Mouse (Mus musculus): Measurements from ENCODE around the gene Man1a. TPM values are rescaled to one million over a fixed set of nuclear protein-coding genes. Genes with fewer than 3 reads are reported as not detected.
A peak's percentile ranks its signal among the peaks of the same experiment; 100 is the strongest.

Man1a gene
- total RNA-seq, 2 experiments from 2014 or later = 32.1 to 36.6 TPM

GRCm38 (mm10) chr10:53929722-53930500 lies 146.5 kb downstream of the Man1a start:
- intact Hi-C loops (cut with DNase I) = no loop called here
- no peak for DNase-seq

- peak; percentile 13 to 18 for DNase-seq
- intact Hi-C loops (cut with DNase I) = no loop called here
Measured at GRCm38 (mm10) chr10:53927904-53928303, 148.5 kb downstream of the Man1a start.

GRCm38 (mm10) chr10:53925456-53925855 lies 151.0 kb downstream of the Man1a start:
- intact Hi-C loops (cut with DNase I) = no loop called here
- no peak for DNase-seq

DNA sequence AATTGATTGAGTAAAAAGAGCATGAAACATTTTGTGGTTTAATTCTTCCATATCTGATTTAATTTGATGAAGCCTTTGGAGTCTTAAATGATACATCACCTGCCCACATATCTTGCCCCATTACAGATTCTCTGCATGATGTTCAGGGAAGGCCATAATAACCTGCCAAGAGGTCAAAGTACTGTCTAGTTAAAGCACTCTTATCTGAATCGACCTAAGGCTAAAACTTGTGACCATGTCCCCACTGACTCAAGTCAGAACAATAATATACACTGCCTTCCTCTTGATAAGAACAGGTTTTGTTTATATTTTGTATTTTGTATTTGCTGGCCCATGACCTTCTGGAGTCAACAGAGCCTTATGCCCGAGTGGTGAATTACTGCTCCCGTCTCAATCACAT lies 154.2 kb downstream of the Man1a start:
- intact Hi-C loops (cut with DNase I) = no loop called here
- no peak for DNase-seq

DNA sequence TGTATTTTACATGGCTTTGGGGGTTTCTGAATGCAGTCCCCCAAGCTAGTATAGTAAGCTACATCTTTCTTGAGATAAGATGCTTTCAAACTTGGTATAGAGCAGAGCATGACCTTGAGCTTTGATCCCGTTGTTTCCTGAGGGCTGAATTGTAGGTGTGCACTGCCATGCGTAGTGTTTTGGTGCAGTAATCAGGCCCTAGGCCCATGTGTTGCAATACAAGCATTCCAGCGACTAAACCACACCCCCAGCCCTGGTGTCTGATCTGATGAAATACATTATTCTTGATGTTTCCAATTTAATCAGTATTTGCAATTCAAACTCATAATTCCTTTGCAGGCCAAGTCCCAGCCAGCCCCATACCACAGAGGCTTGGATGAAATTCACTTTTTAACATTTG lies 158.9 kb downstream of the Man1a start:
- intact Hi-C loops (cut with DNase I) = no loop called here
- no peak for DNase-seq

DNA sequence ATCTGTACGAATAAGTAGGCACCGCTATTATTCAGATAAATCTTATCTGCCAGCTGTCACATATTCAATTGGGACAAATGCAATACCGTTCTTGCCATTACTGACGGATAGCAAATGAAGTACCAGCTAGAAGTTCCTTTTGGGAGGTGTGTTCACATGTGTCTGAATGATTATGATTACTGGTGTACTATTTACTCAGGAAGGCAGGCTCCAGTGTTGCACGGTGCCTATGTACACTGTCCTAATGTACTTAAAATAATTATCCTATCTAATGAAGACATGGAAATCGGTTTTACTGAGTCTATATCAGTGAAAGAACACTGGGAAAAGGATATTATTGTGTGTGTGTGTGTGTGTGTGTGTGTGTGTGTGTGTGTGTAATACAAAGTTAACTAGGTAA lies 160.7 kb downstream of the Man1a start:
- no peak for DNase-seq
- intact Hi-C loops (cut with DNase I) = no loop called here

GRCm38 (mm10) chr10:53914974-53915609 lies 161.3 kb downstream of the Man1a start:
- intact Hi-C loops (cut with DNase I) = no loop called here
- DNase-seq = no peak

DNA sequence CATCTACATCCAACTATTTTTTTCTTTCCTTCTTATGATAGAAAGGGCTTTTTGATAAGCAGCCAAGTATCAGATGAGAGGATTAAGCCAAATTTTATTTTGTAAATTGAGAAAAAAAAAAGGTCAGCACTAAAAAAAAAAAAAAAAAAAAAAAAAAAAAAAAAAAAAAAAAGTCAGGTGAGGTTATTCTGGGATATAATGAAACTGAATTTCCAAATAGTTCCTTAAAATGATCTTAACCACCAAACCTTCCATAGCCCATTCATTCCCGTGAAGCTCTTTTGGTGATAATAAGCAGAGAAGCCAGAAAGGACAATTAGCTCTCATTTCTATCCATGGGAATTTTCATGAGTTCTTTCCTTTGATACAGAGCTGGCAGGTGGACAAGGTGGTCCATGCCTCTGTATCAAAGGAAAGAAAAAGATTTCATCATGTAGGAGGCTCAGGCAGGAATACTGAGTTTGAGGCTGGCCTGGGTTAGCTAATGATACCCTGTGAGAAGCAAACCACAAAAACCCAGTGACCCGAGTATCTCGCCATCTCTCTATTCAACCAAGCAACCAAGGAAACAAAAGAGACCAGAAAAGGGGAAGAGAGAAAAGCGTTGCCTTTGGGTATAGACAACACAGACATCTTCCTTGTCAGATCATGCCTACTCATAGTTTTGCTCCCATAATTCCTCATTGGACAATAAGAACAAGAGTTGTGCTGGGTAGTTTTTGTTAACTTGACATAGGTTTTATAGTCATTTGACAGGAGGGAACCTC lies 162.7 kb downstream of the Man1a start:
- intact Hi-C loops (cut with DNase I) = no loop called here

GRCm38 (mm10) chr10:53889512-53889911 lies 186.9 kb downstream of the Man1a start:
- DNase-seq = no peak
- intact Hi-C loops (cut with DNase I) = no loop called here

More for the DNA sequence above, 162.7 kb downstream of the Man1a start:
- no peak for DNase-seq

DNA sequence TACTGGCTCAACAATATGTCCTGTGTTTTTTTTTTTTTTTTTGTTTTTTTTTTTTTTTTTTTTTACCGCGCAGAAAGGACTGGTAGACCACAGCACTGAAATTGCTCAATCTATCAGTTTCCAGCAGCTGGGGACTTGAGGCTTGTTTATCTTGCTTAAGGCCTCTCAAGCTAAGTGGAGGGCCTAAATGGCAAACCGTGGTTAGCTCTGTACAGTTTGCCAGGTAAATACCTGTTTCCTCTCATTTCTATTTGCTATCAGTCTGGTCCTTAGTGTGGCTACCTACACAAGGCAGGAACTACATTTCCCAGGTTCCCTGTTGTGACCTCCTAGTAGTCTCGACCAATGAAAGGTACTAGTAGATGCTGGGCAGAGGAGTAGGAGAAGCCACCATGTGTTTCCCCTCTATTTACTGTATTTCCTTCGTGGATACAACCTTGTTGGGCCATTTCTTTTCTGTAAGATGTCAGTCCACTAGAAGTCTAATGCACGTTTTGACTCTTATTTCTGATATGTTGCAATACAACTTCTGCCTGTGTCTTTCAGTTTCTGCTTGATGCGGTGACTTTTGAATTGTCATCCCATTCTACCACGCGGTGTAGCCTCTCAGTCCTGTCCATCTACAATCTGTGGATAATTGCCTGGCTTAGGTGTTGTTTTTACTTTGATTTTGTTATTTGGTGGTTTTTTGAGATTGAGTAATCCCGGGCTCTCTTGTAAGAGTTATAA lies 187.9 kb downstream of the Man1a start:
- DNase-seq = no peak
- intact Hi-C loops (cut with DNase I) = no loop called here

- intact Hi-C loops (cut with DNase I) = no loop called here
- DNase-seq = no peak
Measured at GRCm38 (mm10) chr10:53886475-53886874, 189.9 kb downstream of the Man1a start.

DNA sequence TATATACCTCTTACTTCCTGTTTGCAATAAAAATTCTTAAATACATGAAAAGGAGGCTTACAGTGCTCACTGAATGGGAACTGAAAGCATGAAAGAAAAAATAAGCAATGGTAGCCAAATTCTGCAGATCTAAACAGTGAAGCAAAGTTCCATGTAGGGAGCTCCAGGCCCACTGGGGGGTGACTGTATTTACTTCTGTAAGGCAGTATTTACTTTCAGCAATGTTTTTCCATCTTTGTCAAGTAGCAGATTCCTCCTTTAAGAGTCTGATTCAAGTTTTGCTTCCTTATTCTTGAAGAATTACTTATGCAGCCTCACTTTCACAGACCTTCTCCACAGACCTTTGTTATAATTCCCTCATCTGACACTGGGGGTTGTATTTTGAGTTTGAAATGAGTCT lies 195.1 kb downstream of the Man1a start:
- intact Hi-C loops (cut with DNase I) = no loop called here
- no peak for DNase-seq

DNA sequence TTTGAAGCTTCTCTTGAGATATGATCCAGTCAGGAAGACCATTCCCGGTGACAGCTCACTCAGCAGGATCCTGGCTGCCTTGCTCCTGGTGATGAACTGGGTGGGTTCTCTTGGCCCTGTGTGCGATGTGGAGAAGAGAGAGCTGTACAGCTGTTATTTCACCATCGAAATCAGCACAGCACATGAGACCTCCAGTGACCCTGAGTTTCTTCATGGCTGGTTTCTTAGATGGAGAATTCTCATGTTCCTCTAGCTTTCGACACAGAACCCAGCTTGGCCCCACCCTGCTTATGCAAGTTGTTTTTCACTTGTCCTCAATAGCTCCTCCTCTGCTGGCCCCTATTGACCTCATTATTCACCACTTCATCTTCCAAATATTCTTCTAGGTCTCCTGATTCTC lies 200.5 kb downstream of the Man1a start:
- intact Hi-C loops (cut with DNase I) = no loop called here
- DNase-seq = peak; percentile 43 to 51

GRCm38 (mm10) chr10:53874191-53874590 lies 202.2 kb downstream of the Man1a start:
- intact Hi-C loops (cut with DNase I) = no loop called here
- DNase-seq = no peak

GRCm38 (mm10) chr10:53863486-53864357 lies 212.7 kb downstream of the Man1a start:
- peak; percentile 51 to 74 for DNase-seq

GRCm38 (mm10) chr10:53859879-53860278 lies 216.5 kb downstream of the Man1a start:
- intact Hi-C loops (cut with DNase I) = loop anchor here (5.0 kb wide), 1 partner anchor 217 kb away; the partner anchor contains the start of gene Man1a
- no peak for DNase-seq

More at GRCm38 (mm10) chr10:53863486-53864357, 212.7 kb downstream of the Man1a start:
- intact Hi-C loops (cut with DNase I) = loop anchor here (2.0 to 5.0 kb wide), 2 partner anchors 214 to 1903 kb away; partner anchors contain the start of gene Man1a

GRCm38 (mm10) chr10:53859224-53859623 lies 217.2 kb downstream of the Man1a start:
- no peak for DNase-seq
- intact Hi-C loops (cut with DNase I) = no loop called here

All from heart, postnatal 14 days (tissue).